Mouse (Mus musculus) kidney, embryonic 14.5 days (tissue): ENCODE measurements at regions not wholly inside any gene's neighbourhood (a gene's known extent, or its start where the extent isn't known, plus 50 kb on each side); places are given as distances from the start of the nearest gene placed in this dataset.

Source experiments
- ATAC-seq: fragments of 200-750 bp; cut with Nextera tagmentation; 2 replicates; pipeline ENCODE4 v1.8.0; 2017; ENCODE audit warnings: moderate number of reproducible peaks, mild to moderate bottlenecking, moderate TSS enrichment, moderate library complexity; ENCODE audit not compliant: low FRiP score, low TSS enrichment
- H3K27ac ChIP-seq: fragments of 300-500 bp; sonication (generic); 2 replicates; pipeline ENCODE4 v1.5.1; 2014; ENCODE audit warnings: low read depth, mild to moderate bottlenecking, low read length, moderate library complexity, mixed read lengths
- H3K27me3 ChIP-seq: fragments of 300-500 bp; sonication (generic); 2 replicates; pipeline ENCODE4 v1.6.1; 2014; ENCODE audit warnings: mild to moderate bottlenecking, low read length; ENCODE audit not compliant: control insufficient read depth, insufficient read depth
- H3K36me3 ChIP-seq: fragments of 300-500 bp; sonication (generic); 2 replicates; pipeline ENCODE4 v1.6.1; 2014; ENCODE audit warnings: low read length, mixed read lengths; ENCODE audit not compliant: control insufficient read depth, insufficient read depth
- H3K4me1 ChIP-seq: fragments of 300-500 bp; sonication (generic); 2 replicates; pipeline ENCODE4 v1.6.1; 2014; ENCODE audit warnings: low read length, mixed read lengths; ENCODE audit not compliant: control insufficient read depth, insufficient read depth
- H3K4me2 ChIP-seq: fragments of 300-500 bp; sonication (generic); replicated peaks from 2 replicates; pipeline ENCODE4 v1.6.1; 2014; ENCODE audit warnings: low read depth, mild to moderate bottlenecking, low read length
- H3K4me3 ChIP-seq: fragments of 300-500 bp; sonication (generic); 2 replicates; pipeline ENCODE4 v1.5.1; 2014; ENCODE audit warnings: mild to moderate bottlenecking, low read length
- H3K9ac ChIP-seq: fragments of 300-500 bp; sonication (generic); 2 replicates; pipeline ENCODE4 v1.6.1; 2014; ENCODE audit warnings: low read depth, mild to moderate bottlenecking, low read length, moderate library complexity
- H3K9me3 ChIP-seq: fragments of 300-500 bp; sonication (generic); 2 replicates; pipeline ENCODE4 v1.6.1; 2016; ENCODE audit warnings: low read length; ENCODE audit not compliant: control insufficient read depth
- WGBS: fragments of 180-500 bp; shearing (Covaris S2); extraction: QIAGEN DNeasy Blood & Tissue Kit; methylation state at CpG from one replicate; pipeline ENCODE4 v1.1.7; 2014; 5-methylcytosine and 5-hydroxymethylcytosine counted together

DNA sequence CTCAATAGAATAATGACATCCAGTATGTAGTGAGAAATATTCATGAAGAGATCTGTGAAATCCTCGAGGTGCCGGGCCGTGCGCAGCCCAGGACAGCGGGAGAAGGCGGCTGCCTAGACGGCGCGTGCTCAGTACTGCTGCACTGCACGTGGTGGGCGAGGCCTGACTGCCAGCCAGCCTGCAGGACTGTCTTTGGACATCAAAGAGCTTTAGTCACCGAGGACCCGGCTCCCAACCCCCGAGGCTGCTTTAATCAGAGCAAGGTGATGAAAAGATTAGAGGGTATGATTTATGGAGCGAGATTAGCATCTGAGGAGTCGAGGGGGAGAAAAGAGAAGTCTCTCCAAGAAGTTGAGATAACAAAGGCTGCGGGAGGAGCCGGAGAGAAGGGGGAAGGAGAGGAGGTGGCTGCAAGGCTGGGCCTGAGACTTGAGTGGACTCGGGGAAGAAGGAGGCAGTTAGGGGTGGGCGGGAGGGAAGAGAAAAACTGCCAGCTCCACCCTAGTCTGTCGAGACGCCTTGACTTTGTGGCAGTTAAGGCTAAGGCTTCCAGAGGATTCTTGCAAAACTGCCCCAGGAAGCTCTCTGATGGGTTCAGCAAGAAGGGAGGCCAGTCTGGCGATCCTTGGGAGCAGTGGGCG lies 271.6 kb upstream of the 4930535I16Rik start:
- H3K4me2 ChIP-seq: 0 out of 2 replicates have a peak overlapping the region, but pooled peaks have one; percentile 8
- no peaks in the 10 kb centered on the region for H3K36me3 ChIP-seq
- 0 out of 2 replicates have a peak, but pooled peaks cover 7% of the 10 kb centered on the region for H3K4me1 ChIP-seq
- no peaks in the 10 kb centered on the region for H3K9me3 ChIP-seq
- H3K4me3 ChIP-seq: no peak overlapping the region
- ATAC-seq: peak; percentile 72; the same call in 1 of the 2 replicates
- H3K9ac ChIP-seq: no peak overlapping the region
- no peak overlapping the region for H3K27ac ChIP-seq
- 14% methylated on average over 24 of the region's 24 CpGs for WGBS
- peaks cover 17% of the 10 kb centered on the region for H3K27me3 ChIP-seq

DNA sequence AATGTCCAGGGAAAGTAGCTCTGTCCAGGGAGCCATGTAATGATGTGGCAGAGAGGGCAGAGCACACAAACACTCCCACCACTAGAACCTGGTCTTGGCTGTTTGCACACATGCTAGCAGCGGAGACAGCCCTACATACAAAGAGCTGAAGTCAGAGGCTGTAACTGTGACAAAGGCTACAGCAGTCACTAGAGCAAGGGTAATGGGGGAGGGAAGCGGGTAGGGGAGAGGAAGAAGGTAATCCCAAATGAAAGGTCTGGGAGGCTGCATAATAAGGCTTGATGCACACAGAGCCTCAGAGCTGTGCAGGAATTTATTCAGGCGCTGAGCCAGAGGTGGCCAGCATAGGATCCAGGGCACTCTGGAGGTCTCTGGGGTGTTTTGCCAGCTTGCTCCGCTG lies 269.3 kb upstream of the 4930535I16Rik start:
- ATAC-seq: no peak
- no peak overlapping the region for H3K4me2 ChIP-seq
- H3K9ac ChIP-seq: no peak overlapping the region
- no peak overlapping the region for H3K27ac ChIP-seq
- H3K4me1 ChIP-seq: 0 out of 2 replicates have a peak, but pooled peaks cover 7% of the 10 kb centered on the region
- peaks cover 20% of the 10 kb centered on the region for H3K27me3 ChIP-seq
- WGBS: 69% methylated on average over 4 of the region's 4 CpGs
- H3K36me3 ChIP-seq: no peaks in the 10 kb centered on the region
- no peak overlapping the region for H3K4me3 ChIP-seq
- no peaks in the 10 kb centered on the region for H3K9me3 ChIP-seq

DNA sequence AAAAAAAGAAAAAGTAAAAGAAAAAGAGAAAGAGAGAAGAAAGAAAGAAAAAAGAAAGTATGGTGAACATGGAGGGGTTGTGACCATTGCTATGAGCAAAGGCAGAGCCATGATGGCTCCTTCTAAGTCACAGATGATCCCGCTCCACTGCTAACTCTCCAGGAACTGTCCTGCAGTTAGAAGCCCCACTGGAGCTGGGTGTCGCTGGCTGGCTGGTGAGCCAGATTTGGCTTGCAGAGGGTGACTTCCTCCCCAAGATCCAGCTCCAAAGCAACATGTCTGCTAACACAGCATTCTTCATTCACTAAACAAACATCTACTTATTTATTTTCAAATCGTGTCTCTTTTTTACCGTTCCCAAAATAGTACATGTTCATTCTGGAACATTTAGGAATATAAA lies 263.5 kb upstream of the 4930535I16Rik start:
- H3K27ac ChIP-seq: no peak overlapping the region
- H3K9me3 ChIP-seq: no peaks in the 10 kb centered on the region
- H3K36me3 ChIP-seq: no peaks in the 10 kb centered on the region
- H3K9ac ChIP-seq: no peak overlapping the region
- H3K4me3 ChIP-seq: no peak overlapping the region
- peaks cover 5% of the 10 kb centered on the region for H3K4me1 ChIP-seq
- no peak overlapping the region for H3K4me2 ChIP-seq
- H3K27me3 ChIP-seq: peaks cover 43% of the 10 kb centered on the region
- WGBS: 80% methylated on average over 4 of the region's 4 CpGs
- no peak for ATAC-seq

DNA sequence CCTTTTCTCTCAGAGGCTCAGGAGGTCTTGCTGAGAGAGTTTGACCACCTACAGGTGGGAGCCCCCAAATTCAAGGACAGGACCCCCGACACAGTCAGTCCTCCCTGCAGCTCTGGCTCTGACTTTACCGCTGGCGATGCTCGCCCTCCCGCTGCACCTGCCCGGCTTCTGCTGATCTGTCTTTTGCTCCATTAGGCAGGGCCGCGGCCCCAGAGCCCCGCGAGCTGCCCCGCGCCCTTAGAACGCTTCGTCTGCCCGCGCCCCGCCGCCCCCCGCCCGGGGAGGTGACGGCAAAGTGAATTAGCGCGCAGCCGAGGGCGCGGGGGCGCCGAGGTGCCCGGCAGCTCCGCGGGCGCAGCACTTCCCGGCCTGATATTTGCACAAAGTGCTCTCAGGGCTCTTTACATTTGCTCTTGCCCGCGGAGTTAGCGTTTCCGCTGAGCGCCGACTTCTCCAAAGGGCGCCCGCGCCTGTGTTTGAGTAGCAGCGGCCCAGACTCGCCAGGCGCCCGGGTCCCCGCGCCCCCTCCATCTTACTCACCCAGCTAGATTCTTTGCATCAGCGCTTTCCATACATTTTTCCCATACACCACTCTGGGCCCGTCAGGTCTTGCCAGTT lies 260.7 kb upstream of the 4930535I16Rik start:
- peak overlapping the region; percentile 49 for H3K9ac ChIP-seq
- no peaks in the 10 kb centered on the region for H3K36me3 ChIP-seq
- no peaks in the 10 kb centered on the region for H3K9me3 ChIP-seq
- no peak overlapping the region for H3K27ac ChIP-seq
- H3K4me3 ChIP-seq: peak overlapping the region; percentile 33
- peaks cover 5% of the 10 kb centered on the region for H3K4me1 ChIP-seq
- peaks cover 39% of the 10 kb centered on the region for H3K27me3 ChIP-seq
- no peak for ATAC-seq
- H3K4me2 ChIP-seq: peak overlapping the region; percentile 57
- WGBS: 1% methylated on average over 50 of the region's 50 CpGs

DNA sequence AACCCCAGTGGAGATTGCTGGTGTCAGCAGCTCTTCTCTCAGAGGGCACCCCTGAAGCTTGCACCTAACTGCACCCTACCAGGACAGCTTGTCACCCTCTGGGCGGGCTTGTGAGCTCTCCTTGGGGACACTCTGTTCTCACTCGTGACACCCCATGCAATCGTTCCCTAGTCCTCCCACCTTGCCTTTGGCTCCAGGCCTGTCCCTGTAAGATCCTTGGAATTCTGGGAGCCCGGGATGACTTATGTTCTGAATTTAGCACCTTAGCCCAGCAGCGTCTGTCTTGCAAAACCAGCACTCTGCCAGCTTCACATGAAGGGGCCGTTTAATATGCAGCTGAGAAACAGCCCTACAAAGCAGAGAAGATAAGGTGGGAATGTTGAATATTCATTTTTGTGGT lies 257.7 kb upstream of the 4930535I16Rik start:
- H3K27me3 ChIP-seq: peaks cover 31% of the 10 kb centered on the region
- no peak for ATAC-seq

DNA sequence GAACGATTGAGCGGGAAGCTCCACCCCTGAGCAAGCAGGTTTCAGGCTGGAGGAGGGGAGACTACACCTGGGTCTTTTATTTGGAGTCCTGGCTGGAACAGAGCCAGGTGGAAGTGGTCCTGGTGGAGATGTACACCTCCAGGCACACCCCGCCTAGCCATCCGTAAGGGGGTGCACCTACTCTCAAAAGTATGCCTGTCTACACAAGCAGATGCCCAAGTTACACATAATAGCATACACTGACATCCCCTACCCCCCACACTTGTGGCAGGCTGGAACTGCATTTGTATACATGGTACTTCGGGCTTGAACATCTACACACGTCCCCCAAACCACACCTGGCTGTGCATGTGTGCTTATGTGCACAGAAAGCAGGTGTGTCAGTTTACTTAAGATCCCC lies 236.8 kb upstream of the 4930535I16Rik start:
- Histone ChIP-seq H3K27ac (no peak overlapping the region), H3K4me2 (no peak overlapping the region), H3K9me3 (no peaks in the 10 kb centered on the region), H3K4me1 (0 out of 2 replicates have a peak, but pooled peaks cover 3% of the 10 kb centered on the region), H3K4me3 (no peak overlapping the region), H3K27me3 (peaks cover 18% of the 10 kb centered on the region), H3K9ac (no peak overlapping the region), H3K36me3 (no peaks in the 10 kb centered on the region)
- ATAC-seq: no peak
- WGBS: 81% methylated on average over 6 of the region's 6 CpGs

More for the DNA sequence above, 257.7 kb upstream of the 4930535I16Rik start:
- Histone ChIP-seq H3K4me1 (peaks cover 5% of the 10 kb centered on the region), H3K9me3 (no peaks in the 10 kb centered on the region), H3K9ac (no peak overlapping the region), H3K4me3 (no peak overlapping the region), H3K27ac (no peak overlapping the region), H3K36me3 (no peaks in the 10 kb centered on the region), H3K4me2 (no peak overlapping the region)
- 53% methylated on average over 6 of the region's 6 CpGs for WGBS

DNA sequence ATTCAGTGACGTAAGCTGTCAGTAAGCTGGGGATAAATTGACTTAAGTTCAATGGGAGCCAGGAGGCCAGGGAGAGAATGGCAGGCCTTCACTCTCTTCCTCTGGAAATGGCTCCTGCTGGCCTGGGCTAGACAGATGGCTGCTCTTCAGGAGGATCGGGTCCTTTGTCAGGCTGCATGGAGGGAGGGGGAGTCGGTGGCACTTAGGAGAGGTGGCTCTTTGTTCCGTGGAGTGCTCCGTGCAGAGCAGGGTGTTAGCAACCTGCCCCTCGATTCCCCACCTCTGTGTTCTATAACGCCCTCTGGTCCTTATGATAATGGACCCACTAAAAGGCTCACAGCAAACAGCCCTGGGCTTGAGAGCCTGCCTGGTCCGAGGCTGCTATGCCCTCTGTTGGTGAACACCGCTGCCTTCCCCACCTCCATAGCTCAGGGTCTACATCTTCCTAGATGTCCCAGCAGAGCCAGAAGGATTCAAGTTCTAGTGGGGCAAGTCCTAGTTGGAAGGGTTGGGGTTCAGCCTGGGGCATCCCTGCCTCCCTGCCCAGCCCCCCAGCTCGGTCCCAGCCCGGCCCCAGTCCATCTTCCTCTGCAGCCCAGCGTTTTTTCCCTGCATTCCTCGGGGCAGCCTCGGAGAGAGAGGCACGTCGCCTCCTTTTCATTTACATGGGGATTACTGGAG lies 232.1 kb upstream of the 4930535I16Rik start:
- Histone ChIP-seq H3K9ac (0 out of 2 replicates have a peak overlapping the region, but pooled peaks have one; percentile 4), H3K4me2 (peak overlapping the region; percentile 27; the same call in 1 of the 2 replicates), H3K27ac (no peak overlapping the region), H3K27me3 (peaks cover 27% of the 10 kb centered on the region), H3K9me3 (no peaks in the 10 kb centered on the region), H3K4me3 (peak overlapping the region; percentile 14; the same call in 1 of the 2 replicates), H3K4me1 (0 out of 2 replicates have a peak, but pooled peaks cover 3% of the 10 kb centered on the region), H3K36me3 (no peaks in the 10 kb centered on the region)
- ATAC-seq: peak; percentile 28; the same call in 1 of the 2 replicates
- WGBS: 6% methylated on average over 16 of the region's 16 CpGs

DNA sequence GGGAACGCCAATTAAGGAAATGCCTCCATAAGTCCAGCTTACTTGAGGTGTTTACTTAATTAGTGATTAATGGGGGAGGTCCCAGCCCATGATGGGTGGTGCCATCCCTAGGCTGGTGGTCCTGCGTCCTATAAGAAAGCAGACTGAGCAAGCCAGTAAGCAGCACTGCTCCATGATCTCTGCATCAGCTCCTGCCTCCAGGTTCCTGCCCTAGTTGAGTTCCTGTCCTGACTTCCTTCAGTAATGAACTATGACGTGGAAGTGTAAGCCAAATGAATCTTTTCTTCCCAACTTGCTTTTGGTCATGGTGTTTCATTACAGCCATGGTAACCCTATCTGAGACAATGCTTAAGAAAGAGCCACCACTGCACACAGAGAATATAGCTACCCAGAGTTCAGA lies 231.2 kb upstream of the 4930535I16Rik start:
- H3K27me3 ChIP-seq: peaks cover 27% of the 10 kb centered on the region
- 0 out of 2 replicates have a peak, but pooled peaks cover 3% of the 10 kb centered on the region for H3K4me1 ChIP-seq
- H3K9me3 ChIP-seq: no peaks in the 10 kb centered on the region
- H3K27ac ChIP-seq: no peak overlapping the region
- WGBS: 67% methylated on average over 3 of the region's 3 CpGs
- no peak for ATAC-seq
- no peak overlapping the region for H3K4me2 ChIP-seq
- H3K36me3 ChIP-seq: no peaks in the 10 kb centered on the region
- no peak overlapping the region for H3K9ac ChIP-seq
- H3K4me3 ChIP-seq: no peak overlapping the region

DNA sequence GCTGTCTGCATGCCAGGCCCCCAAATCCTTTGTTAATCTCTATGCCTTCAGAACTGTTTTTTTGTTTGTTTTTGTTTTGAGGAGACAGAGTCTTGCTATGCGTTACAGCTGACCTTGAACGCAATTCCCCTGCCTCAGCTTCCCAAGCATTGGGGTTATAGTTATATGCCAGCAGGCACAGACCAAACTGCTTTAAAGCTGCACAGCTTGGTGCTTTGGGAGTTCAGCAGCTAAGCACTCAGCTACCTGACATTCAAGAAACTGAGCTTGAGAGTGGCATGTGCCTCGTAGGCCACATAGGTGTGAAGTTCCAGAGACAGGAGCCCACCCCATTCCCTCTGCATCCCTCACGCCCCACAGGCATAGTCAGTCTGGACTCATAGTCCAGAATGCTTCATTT lies 229.5 kb upstream of the 4930535I16Rik start:
- Histone ChIP-seq H3K27ac (no peak overlapping the region), H3K9me3 (no peaks in the 10 kb centered on the region), H3K4me3 (no peak overlapping the region), H3K27me3 (peaks cover 26% of the 10 kb centered on the region), H3K36me3 (no peaks in the 10 kb centered on the region), H3K9ac (no peak overlapping the region), H3K4me2 (no peak overlapping the region), H3K4me1 (0 out of 2 replicates have a peak, but pooled peaks cover 3% of the 10 kb centered on the region)
- ATAC-seq: no peak
- WGBS: 76% methylated on average over 4 of the region's 4 CpGs
